Mouse (Mus musculus): Measurements from ENCODE around the gene Stoml2.

Stoml2 gene

DNA sequence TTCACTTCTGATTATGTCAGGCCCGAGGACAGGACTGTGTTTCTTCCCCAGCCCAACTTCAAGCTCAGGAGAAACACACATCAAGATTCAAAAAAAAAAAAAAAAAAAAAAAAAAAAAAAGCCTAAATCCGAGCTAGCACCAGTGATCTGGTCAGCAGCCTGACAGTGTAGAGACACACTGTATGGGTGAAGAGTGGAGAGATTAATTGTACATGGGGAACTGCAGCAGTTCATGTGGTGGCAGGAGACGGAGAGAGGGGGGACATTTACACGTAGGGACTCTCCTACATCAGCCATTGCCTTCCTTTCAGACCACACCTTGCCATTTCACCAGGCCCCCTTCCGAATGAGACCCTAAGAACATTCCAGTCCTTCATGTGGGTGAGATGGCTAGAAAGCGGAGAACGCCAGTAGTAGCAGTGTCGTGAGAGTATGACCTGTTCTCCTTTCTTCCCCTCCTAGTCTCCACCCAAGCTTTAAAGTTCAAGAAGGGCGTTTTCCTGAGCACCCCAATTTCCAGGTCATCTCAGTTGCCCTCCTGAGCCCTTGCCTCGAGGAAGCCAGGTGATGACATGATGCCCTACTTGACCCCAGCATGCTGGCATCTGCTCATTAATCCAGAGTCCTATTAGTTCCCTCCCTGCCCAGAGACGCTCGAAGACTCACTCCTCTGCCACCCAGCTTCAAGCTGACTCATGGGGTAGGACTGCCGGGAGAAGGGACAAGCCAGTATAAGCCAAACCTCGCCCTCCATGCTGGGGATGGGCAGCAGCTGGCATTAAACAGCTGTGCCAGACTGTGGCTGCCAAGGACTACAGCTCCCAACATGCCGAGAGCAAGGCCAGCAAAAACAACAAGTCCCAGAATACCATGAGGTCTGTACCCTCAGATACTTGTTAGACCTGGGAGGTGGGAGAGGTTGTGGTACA, 7.3 kb upstream of the Stoml2 start:
- peak; percentile 61 to 78 for DNase-seq (ENCODE audit: low spot score in 2 of 2)

GRCm38 (mm10) chr4:43037860-43038566, 6.5 kb upstream of the Stoml2 start:
- peak; percentile 81 to 86 for DNase-seq (ENCODE audit: low spot score in 2 of 2)

- peak in 1 of 2 experiments; percentile 64 for DNase-seq (ENCODE audit: low spot score in 2 of 2)
Measured at GRCm38 (mm10) chr4:43036356-43036755, 4.8 kb upstream of the Stoml2 start.

DNA sequence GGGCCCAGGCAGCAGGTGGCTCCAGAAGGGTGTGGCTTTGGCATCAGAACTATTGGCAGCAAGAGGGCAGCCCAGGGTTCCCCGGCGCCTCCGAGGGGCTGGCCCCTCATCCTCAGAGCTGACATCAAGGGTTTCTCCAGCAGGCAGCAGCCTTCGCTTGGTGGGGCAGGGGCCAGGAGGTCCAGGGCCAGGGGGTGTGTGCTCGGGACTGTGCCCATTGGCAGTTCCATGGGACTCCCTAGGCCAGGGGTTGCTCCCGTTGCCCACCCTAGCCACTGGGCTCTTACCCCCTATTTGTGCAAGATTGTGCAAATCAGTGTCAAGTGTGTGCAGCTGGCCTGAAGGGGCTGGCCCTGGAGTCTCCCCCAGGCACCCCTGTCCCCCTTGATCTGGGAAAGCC, 4.3 kb upstream of the Stoml2 start:
- DNase-seq (ENCODE audit: low spot score in 2 of 2) = peak in 1 of 2 experiments; percentile 73

- no peak for DNase-seq (ENCODE audit: low spot score in 2 of 2)
Measured at GRCm38 (mm10) chr4:43033481-43033880, 2.0 kb upstream of the Stoml2 start.

DNA sequence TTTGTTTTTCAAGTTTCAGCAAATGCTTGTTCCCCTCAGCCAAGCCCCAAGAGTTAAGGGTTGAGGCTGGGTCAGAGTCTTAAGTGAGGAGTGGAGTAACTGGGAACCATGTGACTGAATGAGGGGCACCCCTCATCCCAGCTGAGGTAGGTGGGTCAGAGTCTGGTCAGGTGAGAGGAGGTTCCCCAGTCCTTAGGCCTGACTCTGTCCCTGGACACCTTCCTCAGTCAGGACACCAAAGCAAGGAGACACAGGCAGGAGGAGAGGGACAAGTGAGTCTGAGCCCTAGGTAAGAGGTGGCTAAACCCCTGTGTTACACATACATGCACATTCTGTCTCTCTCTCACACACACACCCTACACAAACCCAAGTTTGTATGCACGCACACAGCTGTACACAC, 991 bp upstream of the Stoml2 start:
- DNase-seq (ENCODE audit: low spot score in 2 of 2) = no peak

DNA sequence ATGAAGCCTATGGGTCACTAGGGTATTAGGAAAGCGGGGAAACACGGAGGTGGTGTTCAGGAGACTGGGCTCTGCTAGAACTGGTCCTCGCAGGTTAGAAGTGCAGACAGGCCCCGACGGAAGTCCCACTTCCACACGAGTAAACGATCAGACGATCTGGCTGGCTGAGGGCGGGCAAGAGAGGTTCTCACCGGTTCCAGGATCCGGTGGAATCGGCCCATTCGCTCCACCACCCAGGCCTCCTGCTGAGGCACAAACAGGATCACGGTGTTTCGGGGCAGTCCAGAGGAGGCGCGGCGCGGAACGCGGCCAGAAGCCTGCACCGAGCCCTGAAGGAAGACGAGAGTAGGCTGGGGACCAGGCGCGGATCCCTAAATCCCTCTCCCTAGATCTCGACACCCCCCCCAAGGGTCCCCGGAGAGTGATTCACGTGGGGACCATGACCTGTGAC, 705 bp downstream of the Stoml2 start:
- DNase-seq (ENCODE audit: low spot score in 2 of 2) = no peak

DNA sequence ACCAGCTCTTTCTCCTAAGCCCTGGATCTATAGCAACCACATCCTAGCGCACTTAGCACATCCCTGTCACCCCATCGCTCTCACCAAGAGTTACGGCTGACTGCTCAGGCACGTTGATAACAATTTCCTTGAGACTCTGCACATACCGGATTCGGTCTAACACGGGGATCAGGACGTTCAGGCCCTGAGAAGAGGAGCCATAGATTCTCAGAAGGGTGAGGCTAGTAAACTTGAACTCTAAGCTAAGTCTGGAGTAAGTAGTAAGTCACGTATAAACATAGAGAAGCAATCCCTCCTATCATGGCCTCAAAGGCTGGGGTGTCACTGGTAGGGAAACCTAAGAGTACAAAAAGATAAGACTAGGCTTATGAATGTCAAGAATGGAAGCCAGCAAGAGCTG, 1.2 kb downstream of the Stoml2 start:
- DNase-seq (ENCODE audit: low spot score in 2 of 2) = no peak

- DNase-seq (ENCODE audit: low spot score in 2 of 2) = no peak
Measured at GRCm38 (mm10) chr4:43029749-43030148, 1.8 kb downstream of the Stoml2 start.

DNA sequence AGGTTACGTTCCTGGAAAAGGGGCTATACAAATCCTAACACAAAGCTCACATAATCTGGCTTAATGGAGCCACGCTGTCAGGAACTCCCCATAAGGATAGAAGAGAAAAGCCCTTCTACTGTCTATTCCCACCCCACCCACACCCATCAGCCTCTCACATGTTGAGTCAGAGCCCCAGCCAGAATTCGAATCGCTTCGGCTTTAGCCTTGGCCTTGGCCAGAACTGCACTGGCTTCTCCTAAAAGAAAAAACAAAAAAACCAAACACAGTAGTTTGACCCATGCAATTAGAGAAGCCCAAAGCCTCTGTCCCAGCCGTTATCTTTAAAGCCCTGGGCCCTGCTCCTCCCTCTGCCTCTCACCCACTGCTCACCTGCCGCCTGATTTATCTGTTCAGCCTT, 2.4 kb downstream of the Stoml2 start:
- no peak for DNase-seq (ENCODE audit: low spot score in 2 of 2)

DNA sequence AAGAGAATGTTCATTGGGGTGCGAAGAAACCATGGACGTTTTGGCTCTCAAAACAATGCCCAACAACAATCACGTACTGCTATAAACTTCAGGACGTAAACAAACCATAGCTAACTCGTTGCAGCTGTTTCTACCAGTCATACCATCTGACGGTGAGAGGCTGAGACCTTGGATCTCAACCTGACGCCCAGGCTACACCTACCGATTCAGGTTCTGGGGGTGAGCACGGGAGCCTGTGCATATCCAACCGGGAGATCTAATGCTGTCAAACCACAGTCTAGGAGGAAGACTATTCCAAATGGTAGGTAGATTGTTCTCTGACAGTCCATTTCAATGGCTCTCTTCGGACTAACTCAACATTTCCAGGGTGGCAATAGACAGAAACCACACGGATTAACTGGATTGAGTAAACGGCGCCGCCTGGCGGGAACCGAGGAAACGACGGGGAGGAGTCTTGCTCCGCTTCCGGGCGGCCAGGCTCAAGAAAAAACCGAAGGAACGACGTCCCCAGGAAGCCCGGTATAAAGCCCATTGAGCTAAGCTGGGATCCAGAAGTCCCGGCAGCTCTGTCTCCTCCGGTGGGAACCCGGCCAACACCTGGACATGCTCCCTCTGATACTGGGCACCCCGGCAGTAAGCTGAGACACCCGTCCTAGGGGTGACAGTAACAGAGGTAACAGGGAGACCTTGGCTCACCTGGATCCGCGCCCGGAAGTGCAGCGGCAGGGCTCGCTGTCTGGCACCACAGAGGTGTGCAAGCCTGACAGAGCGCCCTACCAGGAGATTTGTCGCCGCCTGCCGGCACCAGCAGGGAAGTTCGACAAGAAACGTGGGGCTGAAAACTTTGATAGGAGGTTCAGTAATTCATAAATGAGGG, 6.2 kb downstream of the Stoml2 start, which contains the start of gene Pigo:
Gene Pigo, minus strand, starts transcription at position 736 of the 877 bp plus-strand sequence.
- peak; percentile 93 to 98 for DNase-seq (ENCODE audit: low spot score in 2 of 2)

DNA sequence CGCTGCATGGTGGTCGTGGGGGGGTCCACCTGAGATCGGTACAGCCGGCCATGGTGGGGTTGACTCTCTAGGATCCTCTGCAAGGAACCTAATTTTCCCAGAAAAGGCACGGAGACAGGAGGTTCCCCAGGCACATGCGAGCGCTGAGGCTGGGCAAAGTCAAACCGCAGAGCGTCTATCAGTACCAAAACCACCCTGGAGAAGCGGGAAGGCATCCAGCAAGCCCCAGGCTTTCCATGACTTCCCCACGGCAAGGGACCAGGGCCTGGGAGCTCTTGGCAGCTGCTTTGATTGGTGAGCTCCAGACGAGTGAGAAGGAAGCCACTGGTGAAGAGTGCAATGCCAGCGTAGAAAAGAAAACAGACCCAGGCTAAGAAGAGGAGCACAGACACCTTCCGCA, 6.8 kb downstream of the Stoml2 start:
- no peak for DNase-seq (ENCODE audit: low spot score in 2 of 2)

- DNase-seq (ENCODE audit: low spot score in 2 of 2) = no peak
Measured at GRCm38 (mm10) chr4:43021341-43021740, 10.2 kb downstream of the Stoml2 start.

DNA sequence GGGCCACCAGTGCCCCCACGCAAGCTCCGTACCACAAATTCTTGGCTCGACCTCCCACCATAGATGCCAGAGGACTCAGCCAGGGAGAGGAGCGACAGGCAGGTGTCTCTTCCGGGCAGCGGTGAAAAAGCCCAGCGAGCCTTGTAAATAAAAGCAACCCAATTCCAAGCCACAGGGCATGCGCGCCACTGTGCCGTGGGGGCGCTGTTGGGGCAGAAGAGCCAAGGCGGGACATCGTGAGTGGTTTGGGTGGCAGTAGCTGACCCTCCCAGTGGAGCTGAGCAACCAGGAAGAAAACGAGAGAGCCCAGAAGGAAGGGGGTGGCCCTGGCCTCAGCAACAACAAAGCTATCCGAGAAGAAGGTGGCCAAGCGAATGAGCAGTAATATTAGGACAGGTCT, 10.6 kb downstream of the Stoml2 start:
- DNase-seq (ENCODE audit: low spot score in 2 of 2) = no peak

DNA sequence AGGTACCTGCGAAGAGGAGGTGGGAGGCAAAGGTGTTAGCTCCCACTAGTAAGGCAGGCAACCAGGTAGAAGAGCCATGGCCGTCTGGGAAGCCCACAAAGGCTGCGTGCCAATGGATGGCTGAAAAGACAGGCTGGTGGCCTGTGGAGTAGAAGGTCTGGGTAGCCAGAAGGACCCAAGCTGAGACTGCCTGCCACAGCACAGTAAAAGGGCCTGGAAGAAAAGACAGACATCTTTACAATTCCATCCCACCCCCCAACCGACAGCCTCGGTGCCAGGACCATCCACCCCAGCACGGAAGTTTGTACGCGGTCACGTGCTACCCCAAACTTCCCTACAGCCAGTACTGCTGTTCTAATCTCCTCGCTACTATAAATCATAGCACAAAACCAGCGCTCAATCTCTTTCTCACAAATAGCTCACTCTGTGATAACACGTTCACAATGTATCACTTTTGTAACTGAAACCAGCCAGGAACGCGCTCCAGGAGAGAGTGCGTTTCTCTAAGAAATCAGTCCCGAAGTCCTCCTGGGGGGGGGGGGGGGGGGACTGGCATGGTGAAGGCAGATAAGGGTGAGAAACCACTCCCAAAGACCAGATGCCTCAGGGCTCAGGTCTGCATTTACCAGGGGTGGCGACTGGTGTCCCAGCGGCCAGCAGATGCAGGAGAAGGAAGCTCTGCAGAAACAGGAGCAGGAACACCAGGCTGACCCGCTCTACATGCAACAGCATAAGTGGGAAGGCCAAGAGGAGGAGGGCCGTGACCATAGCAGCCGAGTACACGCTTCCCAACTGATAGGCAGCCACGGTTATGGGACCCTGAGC, 11.7 kb downstream of the Stoml2 start:
- DNase-seq (ENCODE audit: low spot score in 2 of 2) = no peak

DNA sequence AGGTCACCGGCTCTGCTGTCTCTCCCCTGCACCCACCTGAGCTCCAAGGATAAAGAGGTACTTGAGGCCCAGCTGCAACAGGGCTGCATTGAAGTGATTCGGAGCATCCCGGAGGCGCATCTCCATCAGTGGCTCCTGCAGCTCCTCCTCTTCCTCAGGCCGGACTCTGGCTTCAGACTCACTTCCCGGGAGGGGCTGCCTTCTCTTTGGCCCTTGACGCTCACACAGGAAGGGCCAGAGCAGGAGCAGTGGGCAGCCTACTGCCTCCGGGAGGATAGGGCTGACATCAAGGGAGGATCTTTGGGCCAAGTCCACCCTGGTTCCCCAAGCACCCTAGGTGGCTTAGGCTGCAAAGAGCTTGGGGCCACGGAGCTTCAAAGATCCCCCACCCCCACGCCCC, 12.3 kb downstream of the Stoml2 start:
- no peak for DNase-seq (ENCODE audit: low spot score in 2 of 2)

DNA sequence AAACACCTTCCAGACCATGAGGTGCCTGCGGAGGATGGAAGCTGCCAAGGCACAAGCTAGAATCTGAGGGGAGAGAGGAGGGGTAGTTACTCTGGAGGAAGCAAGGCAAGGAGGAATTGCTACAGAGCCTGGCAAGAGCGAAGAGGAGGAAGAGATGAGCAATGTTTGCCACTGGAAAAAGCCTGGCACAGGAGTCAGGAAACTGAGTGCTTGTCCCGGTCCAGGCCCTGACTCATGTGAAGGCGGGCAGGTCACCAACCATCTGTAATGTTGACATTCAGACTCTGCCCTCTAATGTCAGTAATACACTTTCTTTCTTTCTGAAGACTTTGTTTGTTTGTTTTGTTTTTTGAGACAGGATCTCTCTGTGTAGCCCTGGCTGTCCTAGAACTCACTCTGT, 13.4 kb downstream of the Stoml2 start:
- no peak for DNase-seq (ENCODE audit: low spot score in 2 of 2)

GRCm38 (mm10) chr4:43012091-43012490, 19.4 kb downstream of the Stoml2 start:
- no peak for DNase-seq (ENCODE audit: low spot score in 2 of 2)

GRCm38 (mm10) chr4:43010161-43011038, 21.1 kb downstream of the Stoml2 start, which contains the start of gene Fancg:
TSS of gene Fancg (minus strand) at chr4:43010506.
- DNase-seq (ENCODE audit: low spot score in 2 of 2) = peak; percentile 84 to 92

GRCm38 (mm10) chr4:43005765-43006164, 25.7 kb downstream of the Stoml2 start:
- peak in 1 of 2 experiments; percentile 39 for DNase-seq (ENCODE audit: low spot score in 2 of 2)

Data from spleen, postnatal 4 days (tissue).